Mouse (Mus musculus): ENCODE data around the gene Ubxn7. TPM values are rescaled to one million over a fixed set of nuclear protein-coding genes. Genes with fewer than 3 reads are reported as not detected.

Gene Ubxn7
- polyA plus RNA-seq, 1 experiment from 2014 or later = 8.0 TPM

DNA sequence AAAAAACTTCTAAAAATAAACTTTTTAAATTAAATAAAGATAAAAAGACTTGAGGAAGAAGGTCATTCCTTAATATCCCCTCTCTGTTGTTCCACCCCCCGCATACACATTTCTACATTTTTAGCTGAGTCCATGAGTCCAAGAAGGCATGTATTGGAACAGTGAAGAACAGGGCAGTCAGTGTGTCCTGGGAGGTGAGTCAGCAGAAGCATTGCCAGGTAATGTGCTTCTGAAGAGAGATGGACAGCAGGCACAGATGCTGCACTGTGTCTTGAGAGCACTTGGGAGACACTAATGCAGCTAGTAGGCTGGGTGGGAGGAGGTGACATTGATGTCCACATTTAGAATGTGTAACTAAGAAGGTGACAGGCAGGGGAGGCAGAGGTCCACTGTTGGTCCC is 105.2 kb downstream of the Ubxn7 start:
- Histone ChIP-seq H3K27ac (replicated peaks) (no peak overlapping the region), H3K4me3 (ENCODE audit: low read depth, low read length) (no peak overlapping the region), H3K27me3 (ENCODE audit: control insufficient read depth, insufficient read depth, low read length) (no peaks in the 10 kb centered on the region), H3K4me2 (replicated peaks; ENCODE audit: low read depth) (no peak overlapping the region), H3K9me3 (ENCODE audit: control insufficient read depth, low read length) (no peaks in the 10 kb centered on the region), H3K9ac (ENCODE audit: low read length) (no peak overlapping the region), H3K4me1 (replicated peaks; ENCODE audit: control insufficient read depth, insufficient read depth) (no peaks in the 10 kb centered on the region), H3K36me3 (ENCODE audit: control insufficient read depth, insufficient read depth, low read length) (0 out of 2 replicates have a peak, but pooled peaks cover 2% of the 10 kb centered on the region)
- TF ChIP-seq CTCF (IDR thresholded peaks at IDR 0.05; ENCODE audit: low read depth) = no peak
- no peak for TF ChIP-seq EP300 (optimal IDR thresholded peaks at IDR 0.05)
- ATAC-seq (ENCODE audit: low FRiP score, low TSS enrichment) (no peak), DNase-seq (ENCODE audit: low spot score) (no peak)
- WGBS = 92% methylated on average over 1 of the region's 1 CpGs

DNA sequence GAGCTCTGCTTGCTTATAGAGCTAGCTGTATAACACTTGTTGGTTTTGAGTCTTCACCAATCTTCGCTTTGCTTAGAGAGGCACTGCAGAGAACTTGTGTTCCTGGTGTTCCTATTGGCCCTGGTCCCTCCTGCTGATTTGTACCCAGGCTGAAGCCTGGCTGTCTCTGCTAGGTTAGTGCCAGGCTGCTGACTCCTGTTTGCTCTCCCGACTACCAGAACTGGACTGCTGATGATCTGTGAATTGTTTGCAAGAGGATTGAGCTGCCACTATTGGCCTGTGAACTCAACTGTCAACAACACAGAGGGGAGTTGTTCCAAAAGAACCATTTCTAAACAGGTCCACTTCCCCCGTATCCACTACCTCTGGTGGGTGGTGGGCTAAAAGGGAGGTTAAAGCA is 109.4 kb downstream of the Ubxn7 start:
- H3K4me1 ChIP-seq (replicated peaks; ENCODE audit: control insufficient read depth, insufficient read depth) = no peaks in the 10 kb centered on the region
- ATAC-seq (ENCODE audit: low FRiP score, low TSS enrichment) (no peak), DNase-seq (ENCODE audit: low spot score) (no peak)
- no peaks in the 10 kb centered on the region for H3K9me3 ChIP-seq (ENCODE audit: control insufficient read depth, low read length)
- 77% methylated on average over 3 of the region's 3 CpGs for WGBS
- no peak overlapping the region for H3K27ac ChIP-seq (replicated peaks)
- no peak overlapping the region for H3K4me3 ChIP-seq (ENCODE audit: low read depth, low read length)
- no peak for TF ChIP-seq EP300 (optimal IDR thresholded peaks at IDR 0.05)
- TF ChIP-seq CTCF (IDR thresholded peaks at IDR 0.05; ENCODE audit: low read depth) = no peak
- H3K9ac ChIP-seq (ENCODE audit: low read length) = no peak overlapping the region
- no peak overlapping the region for H3K4me2 ChIP-seq (replicated peaks; ENCODE audit: low read depth)
- 0 out of 2 replicates have a peak, but pooled peaks cover 2% of the 10 kb centered on the region for H3K36me3 ChIP-seq (ENCODE audit: control insufficient read depth, insufficient read depth, low read length)
- H3K27me3 ChIP-seq (ENCODE audit: control insufficient read depth, insufficient read depth, low read length) = no peaks in the 10 kb centered on the region

Other genes starting within 250 kb of the Ubxn7 start
- gene Pigx, start 232.5 kb upstream of the Ubxn7 start, polyA plus RNA-seq (2015; fragmentation: Nextera tagmentation; extraction: Ambion mirVana) = 69.8 and 71.8 TPM in 2 replicates
- 19.0 and 19.1 TPM in 2 replicates for gene Cep19, start 232.5 kb upstream of the Ubxn7 start, polyA plus RNA-seq (2015; fragmentation: Nextera tagmentation; extraction: Ambion mirVana)
- 8.2 TPM in 2 replicates for gene Nrros, start 166.7 kb upstream of the Ubxn7 start, polyA plus RNA-seq (2015; fragmentation: Nextera tagmentation; extraction: Ambion mirVana)
- gene Bex6, start 152.4 kb upstream of the Ubxn7 start, polyA plus RNA-seq (2015; fragmentation: Nextera tagmentation; extraction: Ambion mirVana) = not detected in 2 replicates
- gene Fbxo45, start 85.1 kb upstream of the Ubxn7 start, polyA plus RNA-seq (2015; fragmentation: Nextera tagmentation; extraction: Ambion mirVana) = 11.7 and 11.8 TPM in 2 replicates
- 17.7 and 22.3 TPM in 2 replicates for gene Wdr53, start 85.0 kb upstream of the Ubxn7 start, polyA plus RNA-seq (2015; fragmentation: Nextera tagmentation; extraction: Ambion mirVana)
- gene Smco1, start 60.8 kb upstream of the Ubxn7 start, polyA plus RNA-seq (2015; fragmentation: Nextera tagmentation; extraction: Ambion mirVana) = 0.06 and 0.08 TPM in 2 replicates
- 17.9 and 20.2 TPM in 2 replicates for gene Rnf168, start 54.8 kb upstream of the Ubxn7 start, polyA plus RNA-seq (2015; fragmentation: Nextera tagmentation; extraction: Ambion mirVana)
- gene Tm4sf19, start 68.2 kb downstream of the Ubxn7 start, polyA plus RNA-seq (2015; fragmentation: Nextera tagmentation; extraction: Ambion mirVana) = not detected in 2 replicates
- 24.3 and 26.3 TPM in 2 replicates for gene Tctex1d2, start 87.4 kb downstream of the Ubxn7 start, polyA plus RNA-seq (2015; fragmentation: Nextera tagmentation; extraction: Ambion mirVana)
- gene Pcyt1a, start 98.7 kb downstream of the Ubxn7 start, polyA plus RNA-seq (2015; fragmentation: Nextera tagmentation; extraction: Ambion mirVana) = 30.8 and 38.6 TPM in 2 replicates
- gene Slc51a, start 155.6 kb downstream of the Ubxn7 start, polyA plus RNA-seq (2015; fragmentation: Nextera tagmentation; extraction: Ambion mirVana) = 2.7 and 3.1 TPM in 2 replicates
- gene Zdhhc19, start 164.0 kb downstream of the Ubxn7 start, polyA plus RNA-seq (2015; fragmentation: Nextera tagmentation; extraction: Ambion mirVana) = not detected in 2 replicates

Data from stomach, postnatal 0 days (tissue).